Mouse (Mus musculus): Measurements from ENCODE around the gene Gm16181.

Gm16181 gene

GRCm38 (mm10) chr17:35259621-35260020, 39.0 kb downstream of the Gm16181 start:
- CTCF ChIA-PET = interaction anchor here (0.6 to 2.2 kb wide), 2 partner anchors 10 to 88 kb away, joined by 6 to 9 read pairs; no protein-coding TSS in a partner anchor

- CTCF ChIA-PET = no interaction called here
These were observed 41.0 kb downstream of the Gm16181 start for GRCm38 (mm10) chr17:35261651-35262050.

GRCm38 (mm10) chr17:35262664-35263522, 42.3 kb downstream of the Gm16181 start, which contains the start of gene H2-D1:
Gene H2-D1 (plus strand): TSS chr17:35262730.
- CTCF ChIA-PET = no interaction called here

GRCm38 (mm10) chr17:35263523-35263883, 42.9 kb downstream of the Gm16181 start:
- CTCF ChIA-PET = no interaction called here

- CTCF ChIA-PET = interaction anchor here (0.7 kb wide), 2 partner anchors 35 to 242 kb away, joined by 3 to 4 read pairs; no protein-coding TSS in a partner anchor
These were observed 46.9 kb downstream of the Gm16181 start for GRCm38 (mm10) chr17:35267399-35268086.

- CTCF ChIA-PET = interaction anchor here (2.3 kb wide), 1 partner anchor 10 kb away, joined by 9 read pairs; no protein-coding TSS in a partner anchor
These were observed 49.2 kb downstream of the Gm16181 start for GRCm38 (mm10) chr17:35269653-35270347.

- CTCF ChIA-PET = interaction anchor here (0.7 kb wide), 1 partner anchor 389 kb away, joined by 9 read pairs; no protein-coding TSS in a partner anchor
These were observed 51.6 kb downstream of the Gm16181 start for GRCm38 (mm10) chr17:35272249-35272648.
